Mouse (Mus musculus) E14TG2a.4 (cell line): ENCODE measurements at regions not wholly inside any gene's neighbourhood (a gene's known extent, or its start where the extent isn't known, plus 50 kb on each side); places are given as distances from the start of the nearest gene placed in this dataset.

ENCODE experiments used
- H3K27me3 ChIP-seq: 2 replicates; pipeline ENCODE4 v1.6.1; 2014; ENCODE audit warnings: low read length, control low read depth; ENCODE audit not compliant: insufficient read depth
- H3K36me3 ChIP-seq: 2 replicates; pipeline ENCODE4 v1.6.1; 2014; ENCODE audit warnings: low read length, control low read depth; ENCODE audit not compliant: insufficient read depth
- H3K4me1 ChIP-seq: replicated peaks from 2 replicates; pipeline ENCODE4 v1.6.1; 2014; ENCODE audit warnings: low read depth, low read length, control low read depth
- H3K4me3 ChIP-seq: replicated peaks from 2 replicates; pipeline ENCODE4 v1.5.1; 2014; ENCODE audit warnings: mild to moderate bottlenecking, low read length
- H3K9me3 ChIP-seq: 2 replicates; pipeline ENCODE4 v1.6.1; 2014; ENCODE audit warnings: low read length, control low read depth
- CTCF ChIP-seq: conservative IDR thresholded peaks from 2 replicates; pipeline ENCODE4 v1.5.1; 2014; ENCODE audit warnings: low read length
- NANOG ChIP-seq: IDR thresholded peaks from 2 replicates; pipeline ENCODE4 v1.6.1; 2014; ENCODE audit warnings: borderline replicate concordance, low read length, mixed read lengths
- POU5F1 ChIP-seq: IDR thresholded peaks from 2 replicates; pipeline ENCODE4 v1.6.1; 2014; ENCODE audit warnings: low read length, borderline replicate concordance

DNA sequence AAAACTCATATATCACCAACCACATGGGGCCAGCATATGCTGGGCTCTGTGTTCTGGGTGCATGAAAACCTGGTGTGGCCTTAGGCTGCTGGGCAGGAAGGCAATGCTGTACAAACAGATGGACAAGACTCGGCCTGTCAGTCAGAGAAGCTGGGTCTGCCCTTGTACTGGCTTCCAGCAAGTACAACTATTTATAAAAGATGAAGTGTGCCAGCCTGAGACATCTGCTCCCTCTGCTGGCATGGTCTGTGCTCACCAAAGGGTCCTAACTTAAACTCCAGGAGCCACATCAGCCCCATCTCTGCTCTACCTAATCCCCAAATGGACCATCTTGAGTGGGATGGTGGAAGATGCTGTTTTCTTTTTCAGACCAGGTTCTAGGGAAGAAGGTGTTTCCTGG lies 93.1 kb downstream of the Chst1 start:
- TF ChIP-seq CTCF (no peak), POU5F1 (no peak), NANOG (no peak)
- H3K4me3 ChIP-seq = no peak overlapping the region

GRCm38 (mm10) chr2:92693024-92693423 lies 93.5 kb downstream of the Chst1 start:
- H3K27me3 ChIP-seq = peaks cover 20% of the 10 kb centered on the region
- H3K4me3 ChIP-seq = no peak overlapping the region
- H3K36me3 ChIP-seq = no peaks in the 10 kb centered on the region
- H3K9me3 ChIP-seq = no peaks in the 10 kb centered on the region
- H3K4me1 ChIP-seq = peaks cover 20% of the 10 kb centered on the region
- TF ChIP-seq NANOG (no peak), CTCF (no peak), POU5F1 (no peak)

More for the DNA sequence above, 93.1 kb downstream of the Chst1 start:
- no peaks in the 10 kb centered on the region for H3K9me3 ChIP-seq
- H3K27me3 ChIP-seq = peaks cover 18% of the 10 kb centered on the region
- H3K36me3 ChIP-seq = no peaks in the 10 kb centered on the region
- peaks cover 20% of the 10 kb centered on the region for H3K4me1 ChIP-seq

DNA sequence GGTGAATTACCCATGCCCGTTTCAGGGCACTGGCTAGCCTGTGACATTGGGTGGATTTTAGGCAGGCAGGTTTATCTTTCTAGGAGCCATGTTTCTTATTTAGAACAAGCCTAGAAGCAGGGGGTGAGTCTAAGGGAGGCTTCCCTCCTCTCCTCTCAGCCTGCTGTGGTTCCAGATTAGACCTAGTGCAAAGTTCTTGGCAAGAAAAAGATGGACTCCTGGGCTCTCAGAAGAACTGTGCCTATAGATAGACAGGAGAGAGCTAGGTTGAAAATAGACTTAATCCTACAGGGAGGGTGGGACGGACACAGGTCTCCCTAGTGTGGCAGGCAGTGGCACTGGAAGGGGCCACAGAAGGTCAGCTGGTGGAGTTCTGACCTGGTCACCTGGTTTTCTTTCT lies 95.3 kb downstream of the Chst1 start:
- no peak for TF ChIP-seq CTCF
- TF ChIP-seq NANOG = no peak
- no peak for TF ChIP-seq POU5F1
- Histone ChIP-seq H3K4me3 (no peak overlapping the region), H3K27me3 (peaks cover 20% of the 10 kb centered on the region), H3K36me3 (no peaks in the 10 kb centered on the region), H3K4me1 (peaks cover 14% of the 10 kb centered on the region), H3K9me3 (no peaks in the 10 kb centered on the region)

DNA sequence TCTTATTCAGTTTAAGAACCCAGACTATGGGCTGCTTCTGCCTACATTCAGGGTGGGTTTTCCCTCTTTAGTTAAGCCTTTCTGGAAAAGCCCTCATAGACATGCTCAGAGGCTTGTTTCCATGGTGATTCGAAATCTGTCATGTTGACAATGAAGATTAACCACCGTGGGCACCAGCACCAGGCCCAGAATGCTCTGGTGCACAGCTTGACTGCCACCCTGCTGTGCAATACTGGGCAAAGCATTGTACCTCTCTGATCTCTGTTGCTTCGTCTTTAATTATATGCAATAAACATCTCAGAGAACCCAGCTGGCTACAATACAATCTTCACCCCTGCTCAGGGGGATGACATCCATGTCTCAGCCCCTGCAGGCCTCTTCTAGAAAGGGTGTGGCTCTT lies 96.4 kb downstream of the Chst1 start:
- no peaks in the 10 kb centered on the region for H3K9me3 ChIP-seq
- TF ChIP-seq CTCF (no peak), NANOG (peak; percentile 53; the same call in 1 of the 2 replicates)
- no peaks in the 10 kb centered on the region for H3K36me3 ChIP-seq
- H3K27me3 ChIP-seq = peaks cover 21% of the 10 kb centered on the region
- H3K4me1 ChIP-seq = peaks cover 14% of the 10 kb centered on the region
- H3K4me3 ChIP-seq = no peak overlapping the region

GRCm38 (mm10) chr2:92697721-92698120 lies 98.2 kb downstream of the Chst1 start:
- Histone ChIP-seq H3K9me3 (no peaks in the 10 kb centered on the region), H3K27me3 (peaks cover 20% of the 10 kb centered on the region), H3K4me1 (peaks cover 28% of the 10 kb centered on the region), H3K4me3 (no peak overlapping the region), H3K36me3 (no peaks in the 10 kb centered on the region)
- TF ChIP-seq NANOG = no peak
- no peak for TF ChIP-seq POU5F1
- no peak for TF ChIP-seq CTCF

GRCm38 (mm10) chr2:92699360-92699759 lies 99.9 kb downstream of the Chst1 start:
- Histone ChIP-seq H3K4me3 (no peak overlapping the region), H3K36me3 (no peaks in the 10 kb centered on the region), H3K27me3 (peaks cover 28% of the 10 kb centered on the region), H3K4me1 (peaks cover 28% of the 10 kb centered on the region), H3K9me3 (no peaks in the 10 kb centered on the region)
- TF ChIP-seq POU5F1 (no peak), NANOG (no peak)

DNA sequence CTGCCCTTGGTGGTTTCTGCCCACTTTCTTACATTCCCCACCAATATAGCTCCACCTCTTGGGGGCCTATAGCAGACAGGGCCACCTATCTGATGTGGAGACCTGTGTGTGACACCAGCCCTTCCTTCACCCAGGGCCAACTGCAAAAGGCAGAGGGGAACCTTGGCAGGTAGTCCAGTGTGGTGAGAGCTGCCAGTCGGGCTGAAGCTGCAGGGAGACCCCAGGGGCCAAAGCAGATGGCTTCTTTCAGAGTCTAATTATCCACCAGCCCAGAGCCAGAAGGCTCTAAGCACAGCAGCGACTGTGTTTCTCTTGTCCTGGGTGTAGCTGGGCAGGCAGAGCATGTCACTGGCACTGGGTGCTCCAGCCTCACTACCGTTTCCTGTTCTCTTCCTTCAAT lies 104.5 kb downstream of the Chst1 start:
- Histone ChIP-seq H3K9me3 (no peaks in the 10 kb centered on the region), H3K4me1 (peaks cover 14% of the 10 kb centered on the region), H3K27me3 (peaks cover 19% of the 10 kb centered on the region; the same call in 1 of the 2 replicates), H3K4me3 (no peak overlapping the region), H3K36me3 (no peaks in the 10 kb centered on the region)
- no peak for TF ChIP-seq NANOG
- no peak for TF ChIP-seq POU5F1
- no peak for TF ChIP-seq CTCF

GRCm38 (mm10) chr2:92709668-92710067 lies 110.2 kb downstream of the Chst1 start:
- Histone ChIP-seq H3K4me1 (peaks cover 11% of the 10 kb centered on the region), H3K4me3 (no peak overlapping the region), H3K27me3 (peaks cover 8% of the 10 kb centered on the region; the same call in 1 of the 2 replicates), H3K9me3 (no peaks in the 10 kb centered on the region), H3K36me3 (no peaks in the 10 kb centered on the region)
- no peak for TF ChIP-seq POU5F1
- TF ChIP-seq NANOG = no peak
- TF ChIP-seq CTCF = no peak

GRCm38 (mm10) chr2:92711122-92711777 lies 111.7 kb downstream of the Chst1 start:
- Histone ChIP-seq H3K27me3 (peaks cover 8% of the 10 kb centered on the region; the same call in 1 of the 2 replicates), H3K9me3 (no peaks in the 10 kb centered on the region), H3K36me3 (no peaks in the 10 kb centered on the region), H3K4me3 (peak overlapping the region; percentile 24; the same call in 1 of the 2 replicates), H3K4me1 (peaks cover 11% of the 10 kb centered on the region)
- no peak for TF ChIP-seq POU5F1
- TF ChIP-seq NANOG = no peak
- TF ChIP-seq CTCF = no peak
